Mouse (Mus musculus) hindbrain, embryonic 15.5 days (tissue): ENCODE results near the gene Cyfip1. TPM values are rescaled to one million over a fixed set of nuclear protein-coding genes. Genes with fewer than 3 reads are reported as not detected.
"Not testable (repeated sequence)": the region's sequence is repeated elsewhere in the genome, so short reads cannot be mapped to it uniquely, and the experiment has no call there.

Experiments
- ATAC-seq: fragments of 200-750 bp; cut with Nextera tagmentation; 2 replicates; pipeline ENCODE4 v1.8.0; 2017; ENCODE audit warnings: low read depth, moderate number of reproducible peaks, moderate TSS enrichment; ENCODE audit not compliant: low FRiP score
- H3K27ac ChIP-seq: fragments of 300-500 bp; sonication (generic); replicated peaks from 2 replicates; pipeline ENCODE4 v1.5.1; 2015; ENCODE audit warnings: mild to moderate bottlenecking, inconsistent platforms
- H3K27me3 ChIP-seq: fragments of 300-500 bp; sonication (generic); 2 replicates; pipeline ENCODE4 v1.6.1; 2015; ENCODE audit warnings: control low read depth, inconsistent platforms
- H3K36me3 ChIP-seq: fragments of 300-500 bp; sonication (generic); 2 replicates; pipeline ENCODE4 v1.6.1; 2015; ENCODE audit warnings: control low read depth, inconsistent platforms
- H3K4me1 ChIP-seq: fragments of 300-500 bp; sonication (generic); replicated peaks from 2 replicates; pipeline ENCODE4 v1.6.1; 2015; ENCODE audit warnings: control low read depth, inconsistent platforms
- H3K4me2 ChIP-seq: fragments of 300-500 bp; sonication (generic); 2 replicates; pipeline ENCODE4 v1.6.1; 2015; ENCODE audit warnings: moderate library complexity, mild to moderate bottlenecking, inconsistent platforms
- H3K4me3 ChIP-seq: fragments of 300-500 bp; sonication (generic); 2 replicates; pipeline ENCODE4 v1.5.1; 2015; ENCODE audit warnings: mild to moderate bottlenecking, inconsistent platforms
- H3K9ac ChIP-seq: fragments of 300-500 bp; sonication (generic); 2 replicates; pipeline ENCODE4 v1.6.1; 2015; ENCODE audit warnings: inconsistent platforms
- H3K9me3 ChIP-seq: fragments of 300-500 bp; sonication (generic); 2 replicates; pipeline ENCODE4 v1.6.1; 2016; ENCODE audit warnings: control low read depth, inconsistent platforms
- WGBS: fragments of 180-500 bp; shearing (Covaris S2); methylation state at CpG from one replicate; pipeline ENCODE4 v1.1.7; 2015; 5-methylcytosine and 5-hydroxymethylcytosine counted together
- polyA plus RNA-seq: library from polyadenylated mRNA; unstranded; fragments of >200 nt; fragmentation: Nextera tagmentation; extraction: Ambion mirVana; gene quantifications from 2 replicates; pipeline ENCODE4 v1.2.1, GENCODE M21; 2015

The Cyfip1 gene
- polyA plus RNA-seq, 1 experiment from 2014 or later = 46.7 TPM

- no peak for ATAC-seq
- Histone ChIP-seq H3K27me3 (no peaks in the 10 kb centered on the region), H3K9ac (no peak overlapping the region), H3K27ac (no peak overlapping the region), H3K4me1 (no peaks in the 10 kb centered on the region), H3K4me2 (no peak overlapping the region), H3K36me3 (peaks cover 66% of the 10 kb centered on the region), H3K4me3 (no peak overlapping the region), H3K9me3 (no peaks in the 10 kb centered on the region)
- WGBS = 100% methylated on average over 1 of the region's 1 CpGs
Observed at GRCm38 (mm10) chr7:55909519-55909918, 68.0 kb downstream of the Cyfip1 start.

- no peaks in the 10 kb centered on the region for H3K9me3 ChIP-seq
- H3K27ac ChIP-seq = no peak overlapping the region
- H3K4me3 ChIP-seq = no peak overlapping the region
- 84% methylated on average over 2 of the region's 2 CpGs for WGBS
- H3K36me3 ChIP-seq = peaks cover 67% of the 10 kb centered on the region
- no peaks in the 10 kb centered on the region for H3K27me3 ChIP-seq
- H3K9ac ChIP-seq = no peak overlapping the region
- no peak for ATAC-seq
- H3K4me1 ChIP-seq = no peaks in the 10 kb centered on the region
- no peak overlapping the region for H3K4me2 ChIP-seq
Observed at GRCm38 (mm10) chr7:55910356-55910755, 68.8 kb downstream of the Cyfip1 start.

- no peaks in the 10 kb centered on the region for H3K4me1 ChIP-seq
- no peak overlapping the region for H3K4me2 ChIP-seq
- H3K36me3 ChIP-seq = peaks cover 59% of the 10 kb centered on the region
- H3K9me3 ChIP-seq = no peaks in the 10 kb centered on the region
- ATAC-seq = 0 out of 2 replicates have a peak, but pooled peaks have one; percentile 23
- WGBS = 86% methylated on average over 8 of the region's 8 CpGs
- H3K9ac ChIP-seq = no peak overlapping the region
- no peak overlapping the region for H3K4me3 ChIP-seq
- no peaks in the 10 kb centered on the region for H3K27me3 ChIP-seq
- H3K27ac ChIP-seq = no peak overlapping the region
Observed at GRCm38 (mm10) chr7:55911371-55911770, 69.8 kb downstream of the Cyfip1 start.

GRCm38 (mm10) chr7:55912118-55912517 lies 70.6 kb downstream of the Cyfip1 start:
- no peak overlapping the region for H3K4me2 ChIP-seq
- H3K4me1 ChIP-seq = no peaks in the 10 kb centered on the region
- ATAC-seq = no peak
- WGBS = 97% methylated on average over 5 of the region's 5 CpGs
- no peaks in the 10 kb centered on the region for H3K9me3 ChIP-seq
- no peak overlapping the region for H3K27ac ChIP-seq
- H3K4me3 ChIP-seq = no peak overlapping the region
- peaks cover 64% of the 10 kb centered on the region for H3K36me3 ChIP-seq
- H3K27me3 ChIP-seq = no peaks in the 10 kb centered on the region
- H3K9ac ChIP-seq = no peak overlapping the region

- ATAC-seq, H3K4me2 ChIP-seq, H3K9me3 ChIP-seq, H3K4me1 ChIP-seq, H3K27me3 ChIP-seq, H3K9ac ChIP-seq, H3K27ac ChIP-seq, H3K4me3 ChIP-seq: not testable (repeated sequence)
- H3K36me3 ChIP-seq = peaks cover 67% of the 10 kb centered on the region
- whole genome bisulfite sequencing = 96% methylated on average over 11 of the region's 11 CpGs
Observed at GRCm38 (mm10) chr7:55918365-55918764, 76.8 kb downstream of the Cyfip1 start.

GRCm38 (mm10) chr7:55927262-55927661 lies 85.7 kb downstream of the Cyfip1 start:
- Histone ChIP-seq H3K27me3 (no peaks in the 10 kb centered on the region), H3K4me3 (no peak overlapping the region), H3K9ac (no peak overlapping the region), H3K4me2 (no peak overlapping the region), H3K4me1 (no peaks in the 10 kb centered on the region), H3K27ac (no peak overlapping the region), H3K9me3 (no peaks in the 10 kb centered on the region), H3K36me3 (peaks cover 72% of the 10 kb centered on the region)
- ATAC-seq = no peak
- WGBS = 93% methylated on average over 4 of the region's 4 CpGs

- no peak overlapping the region for H3K27ac ChIP-seq
- H3K9ac ChIP-seq = no peak overlapping the region
- H3K4me1 ChIP-seq = no peaks in the 10 kb centered on the region
- H3K27me3 ChIP-seq = no peaks in the 10 kb centered on the region
- H3K4me2 ChIP-seq = no peak overlapping the region
- no peak overlapping the region for H3K4me3 ChIP-seq
- H3K9me3 ChIP-seq = no peaks in the 10 kb centered on the region
- WGBS = 85% methylated on average over 2 of the region's 2 CpGs
- ATAC-seq = no peak
- H3K36me3 ChIP-seq = peaks cover 63% of the 10 kb centered on the region
Observed at GRCm38 (mm10) chr7:55928649-55929048, 87.1 kb downstream of the Cyfip1 start.

- no peak overlapping the region for H3K4me3 ChIP-seq
- H3K4me1 ChIP-seq = no peaks in the 10 kb centered on the region
- peaks cover 23% of the 10 kb centered on the region for H3K36me3 ChIP-seq
- ATAC-seq = no peak
- H3K9ac ChIP-seq = no peak overlapping the region
- H3K4me2 ChIP-seq = no peak overlapping the region
- H3K27me3 ChIP-seq = no peaks in the 10 kb centered on the region
- H3K27ac ChIP-seq = no peak overlapping the region
- 94% methylated on average over 2 of the region's 2 CpGs for WGBS
- H3K9me3 ChIP-seq = no peaks in the 10 kb centered on the region
Observed at GRCm38 (mm10) chr7:55935025-55935424, 93.5 kb downstream of the Cyfip1 start.

- Histone ChIP-seq H3K27me3 (no peaks in the 10 kb centered on the region), H3K27ac (no peak overlapping the region), H3K36me3 (peaks cover 8% of the 10 kb centered on the region; the same call in 1 of the 2 replicates), H3K4me2 (no peak overlapping the region), H3K4me1 (no peaks in the 10 kb centered on the region), H3K9me3 (no peaks in the 10 kb centered on the region), H3K9ac (no peak overlapping the region), H3K4me3 (no peak overlapping the region)
- no peak for ATAC-seq
- 90% methylated on average over 4 of the region's 4 CpGs for WGBS
Observed at GRCm38 (mm10) chr7:55938341-55938740, 96.8 kb downstream of the Cyfip1 start.

- Histone ChIP-seq H3K9ac (no peak overlapping the region), H3K27ac (no peak overlapping the region), H3K4me1 (peaks cover 8% of the 10 kb centered on the region), H3K9me3 (peaks cover 5% of the 10 kb centered on the region; the same call in 1 of the 2 replicates), H3K36me3 (peaks cover 10% of the 10 kb centered on the region; the same call in 1 of the 2 replicates), H3K27me3 (no peaks in the 10 kb centered on the region), H3K4me2 (no peak overlapping the region), H3K4me3 (no peak overlapping the region)
- 100% methylated on average over 2 of the region's 2 CpGs for WGBS
- ATAC-seq = no peak
Observed at GRCm38 (mm10) chr7:55956054-55956453, 114.5 kb downstream of the Cyfip1 start.

GRCm38 (mm10) chr7:55957178-55957577 lies 115.6 kb downstream of the Cyfip1 start:
- H3K27ac ChIP-seq = no peak overlapping the region
- H3K9me3 ChIP-seq = peaks cover 5% of the 10 kb centered on the region; the same call in 1 of the 2 replicates
- H3K27me3 ChIP-seq = no peaks in the 10 kb centered on the region
- H3K36me3 ChIP-seq = peaks cover 10% of the 10 kb centered on the region; the same call in 1 of the 2 replicates
- no peak overlapping the region for H3K9ac ChIP-seq
- peaks cover 9% of the 10 kb centered on the region for H3K4me1 ChIP-seq
- no peak overlapping the region for H3K4me3 ChIP-seq
- 91% methylated on average over 3 of the region's 3 CpGs for WGBS
- ATAC-seq = no peak
- no peak overlapping the region for H3K4me2 ChIP-seq

- ATAC-seq = no peak
- peaks cover 5% of the 10 kb centered on the region; the same call in 1 of the 2 replicates for H3K9me3 ChIP-seq
- 97% methylated on average over 4 of the region's 4 CpGs for WGBS
Observed at GRCm38 (mm10) chr7:55957916-55958315, 116.4 kb downstream of the Cyfip1 start.

GRCm38 (mm10) chr7:55959801-55960200 lies 118.3 kb downstream of the Cyfip1 start:
- Histone ChIP-seq H3K27me3 (no peaks in the 10 kb centered on the region), H3K4me3 (no peak overlapping the region), H3K4me1 (peaks cover 18% of the 10 kb centered on the region), H3K4me2 (no peak overlapping the region), H3K36me3 (0 out of 2 replicates have a peak, but pooled peaks cover 3% of the 10 kb centered on the region), H3K9ac (no peak overlapping the region), H3K27ac (no peak overlapping the region), H3K9me3 (no peaks in the 10 kb centered on the region)
- WGBS = 98% methylated on average over 3 of the region's 3 CpGs
- no peak for ATAC-seq

More at GRCm38 (mm10) chr7:55957916-55958315, 116.4 kb downstream of the Cyfip1 start:
- Histone ChIP-seq H3K4me3 (no peak overlapping the region), H3K4me2 (no peak overlapping the region), H3K4me1 (peaks cover 11% of the 10 kb centered on the region), H3K36me3 (peaks cover 10% of the 10 kb centered on the region; the same call in 1 of the 2 replicates), H3K27ac (no peak overlapping the region), H3K27me3 (no peaks in the 10 kb centered on the region), H3K9ac (no peak overlapping the region)
